Mouse (Mus musculus): ENCODE results near the gene Prss36. TPM values are rescaled to one million over a fixed set of nuclear protein-coding genes. Genes with fewer than 3 reads are reported as not detected.
"Not testable (repeated sequence)": the region's sequence is repeated elsewhere in the genome, so short reads cannot be mapped to it uniquely, and the experiment has no call there.

Prss36 gene
- polyA plus RNA-seq, 1 experiment from 2014 or later = 10.4 TPM

DNA sequence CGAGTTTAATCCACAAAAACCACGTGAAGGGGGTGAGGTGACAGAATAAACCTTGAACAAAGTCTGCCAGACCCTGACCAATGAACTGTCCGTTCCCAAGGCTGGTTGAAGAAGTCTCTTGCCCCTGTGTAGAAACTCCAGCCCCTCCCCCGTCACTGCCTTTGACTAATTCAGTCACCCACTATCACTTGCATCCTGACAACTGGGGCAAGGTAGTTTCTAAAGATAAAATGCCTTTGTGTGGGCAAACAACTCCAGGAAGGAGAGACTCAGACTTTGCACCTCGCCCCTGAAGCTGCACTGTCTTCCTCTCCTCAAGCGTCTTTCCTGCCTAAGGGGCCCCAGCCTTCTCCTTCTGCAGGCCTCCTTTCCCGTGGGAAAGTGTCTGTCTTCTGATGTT, 46.5 kb downstream of the Prss36 start:
- H3K9me3 ChIP-seq (ENCODE audit: control insufficient read depth, low read length) = no peaks in the 10 kb centered on the region
- H3K27me3 ChIP-seq (ENCODE audit: control insufficient read depth, insufficient read depth, low read length) = no peaks in the 10 kb centered on the region
- no peak for ATAC-seq (ENCODE audit: low FRiP score, low TSS enrichment)
- 50% methylated on average over 7 of the region's 7 CpGs for WGBS
- H3K4me1 ChIP-seq (ENCODE audit: control insufficient read depth, insufficient read depth, low read length) = peaks cover 7% of the 10 kb centered on the region; the same call in 1 of the 2 replicates
- no peak overlapping the region for H3K27ac ChIP-seq (replicated peaks; ENCODE audit: low read depth, low read length)
- H3K4me2 ChIP-seq (ENCODE audit: low read length) = no peak overlapping the region
- no peak for DNase-seq
- no peaks in the 10 kb centered on the region for H3K36me3 ChIP-seq (ENCODE audit: control insufficient read depth, insufficient read depth, low read length)
- H3K9ac ChIP-seq (replicated peaks; ENCODE audit: low read length) = no peak overlapping the region
- H3K4me3 ChIP-seq (replicated peaks; ENCODE audit: low read depth, low read length) = no peak overlapping the region

DNA sequence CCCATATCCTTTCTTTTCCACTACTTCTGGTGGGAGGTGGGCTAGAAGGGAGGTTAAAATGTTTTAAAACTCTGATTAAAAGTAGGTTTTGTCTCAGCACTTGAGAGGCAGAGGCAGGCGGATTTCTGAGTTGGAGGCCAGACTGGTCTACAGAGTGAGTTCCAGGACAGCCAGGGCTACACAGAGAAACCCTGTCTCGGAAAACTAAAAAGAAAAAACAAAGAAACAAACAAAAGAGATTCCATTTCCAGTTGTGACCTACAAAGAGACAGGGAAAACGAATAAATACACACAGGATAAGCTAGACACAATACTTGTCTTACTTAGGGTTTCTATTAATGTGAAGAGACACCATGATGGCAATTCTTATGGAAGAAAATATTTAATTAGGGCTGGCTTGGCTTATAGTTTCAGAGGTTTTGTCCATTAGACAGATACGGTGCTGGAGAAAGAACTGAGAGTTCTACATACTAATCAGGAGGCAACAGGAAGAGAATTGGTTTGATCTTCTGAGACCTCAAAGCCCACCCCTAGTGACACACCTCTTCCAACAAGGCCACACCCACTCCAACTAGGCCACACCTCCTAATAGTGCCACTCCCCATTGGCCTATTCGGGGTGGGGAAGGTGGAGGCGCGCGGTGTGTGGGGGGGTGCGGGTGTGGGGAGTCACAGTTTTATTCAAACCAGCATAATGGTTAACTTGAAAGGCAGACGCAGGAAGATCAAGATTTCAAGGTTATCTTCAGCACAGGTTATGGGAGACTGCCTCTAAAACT, 48.2 kb downstream of the Prss36 start:
- H3K36me3 ChIP-seq (ENCODE audit: control insufficient read depth, insufficient read depth, low read length) = peaks cover 4% of the 10 kb centered on the region; the same call in 1 of the 2 replicates
- 43% methylated on average over 10 of the region's 10 CpGs for WGBS
- H3K4me2 ChIP-seq (ENCODE audit: low read length) = no peak overlapping the region
- ATAC-seq (ENCODE audit: low FRiP score, low TSS enrichment) (no peak), DNase-seq (no peak)
- H3K9ac ChIP-seq (replicated peaks; ENCODE audit: low read length) = no peak overlapping the region
- H3K27me3 ChIP-seq (ENCODE audit: control insufficient read depth, insufficient read depth, low read length) = no peaks in the 10 kb centered on the region
- no peak overlapping the region for H3K4me3 ChIP-seq (replicated peaks; ENCODE audit: low read depth, low read length)
- H3K4me1 ChIP-seq (ENCODE audit: control insufficient read depth, insufficient read depth, low read length) = peaks cover 3% of the 10 kb centered on the region; the same call in 1 of the 2 replicates
- H3K9me3 ChIP-seq (ENCODE audit: control insufficient read depth, low read length) = no peaks in the 10 kb centered on the region
- H3K27ac ChIP-seq (replicated peaks; ENCODE audit: low read depth, low read length) = no peak overlapping the region

DNA sequence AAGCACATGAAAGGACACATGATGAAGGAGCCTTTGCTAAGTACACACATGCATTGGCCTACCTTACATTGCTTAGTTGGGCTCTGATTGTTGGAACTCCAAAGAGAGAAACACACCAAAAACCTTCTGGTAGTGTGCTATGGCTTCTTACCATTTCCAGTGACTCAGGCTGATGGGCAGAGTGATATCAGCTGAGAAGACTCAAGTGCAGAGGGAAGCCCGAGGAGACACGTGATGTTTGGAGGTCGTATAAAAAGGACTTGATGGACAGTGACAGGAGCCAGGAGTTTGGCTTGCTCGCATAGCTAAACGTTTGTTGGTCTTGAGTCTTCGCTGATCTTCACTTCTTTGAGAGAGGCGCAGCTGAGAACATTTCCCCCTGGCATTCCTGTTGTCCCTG, 49.0 kb downstream of the Prss36 start:
- H3K9ac ChIP-seq (replicated peaks; ENCODE audit: low read length) = no peak overlapping the region
- peaks cover 10% of the 10 kb centered on the region; the same call in 1 of the 2 replicates for H3K36me3 ChIP-seq (ENCODE audit: control insufficient read depth, insufficient read depth, low read length)
- H3K4me2 ChIP-seq (ENCODE audit: low read length) = no peak overlapping the region
- 92% methylated on average over 7 of the region's 7 CpGs for WGBS
- no peak for DNase-seq
- H3K4me3 ChIP-seq (replicated peaks; ENCODE audit: low read depth, low read length) = no peak overlapping the region
- no peak overlapping the region for H3K27ac ChIP-seq (replicated peaks; ENCODE audit: low read depth, low read length)
- no peaks in the 10 kb centered on the region for H3K27me3 ChIP-seq (ENCODE audit: control insufficient read depth, insufficient read depth, low read length)
- no peak for ATAC-seq (ENCODE audit: low FRiP score, low TSS enrichment)
- H3K4me1 ChIP-seq (ENCODE audit: control insufficient read depth, insufficient read depth, low read length) = peaks cover 3% of the 10 kb centered on the region; the same call in 1 of the 2 replicates
- no peaks in the 10 kb centered on the region for H3K9me3 ChIP-seq (ENCODE audit: control insufficient read depth, low read length)

DNA sequence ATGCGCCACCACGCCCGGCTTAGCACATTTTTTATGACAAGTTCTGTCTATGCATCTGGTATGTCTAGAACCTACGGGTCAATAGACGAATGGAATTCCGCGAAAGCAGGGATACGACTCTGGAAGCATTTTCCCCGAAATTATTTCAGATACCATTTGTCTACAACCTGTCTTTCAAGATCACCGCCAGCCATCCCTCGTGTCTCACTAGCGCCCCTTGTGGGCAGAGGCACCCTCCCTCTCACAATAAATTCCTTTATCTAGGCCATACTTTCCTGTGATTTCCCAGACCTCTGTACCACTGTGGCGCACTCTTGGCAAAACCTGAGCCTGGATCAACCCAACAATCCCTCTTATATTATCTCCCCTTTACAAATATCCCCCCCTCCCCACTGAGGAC, 50.1 kb downstream of the Prss36 start:
- no peak overlapping the region for H3K4me3 ChIP-seq (replicated peaks; ENCODE audit: low read depth, low read length)
- WGBS = 61% methylated on average over 13 of the region's 13 CpGs
- no peak overlapping the region for H3K9ac ChIP-seq (replicated peaks; ENCODE audit: low read length)
- DNase-seq (peak; percentile 64), ATAC-seq (ENCODE audit: low FRiP score, low TSS enrichment) (no peak)
- H3K4me1 ChIP-seq (ENCODE audit: control insufficient read depth, insufficient read depth, low read length) = peaks cover 3% of the 10 kb centered on the region; the same call in 1 of the 2 replicates
- no peaks in the 10 kb centered on the region for H3K9me3 ChIP-seq (ENCODE audit: control insufficient read depth, low read length)
- H3K27ac ChIP-seq (replicated peaks; ENCODE audit: low read depth, low read length) = no peak overlapping the region
- H3K27me3 ChIP-seq (ENCODE audit: control insufficient read depth, insufficient read depth, low read length) = no peaks in the 10 kb centered on the region
- H3K4me2 ChIP-seq (ENCODE audit: low read length) = no peak overlapping the region
- peaks cover 11% of the 10 kb centered on the region; the same call in 1 of the 2 replicates for H3K36me3 ChIP-seq (ENCODE audit: control insufficient read depth, insufficient read depth, low read length)

DNA sequence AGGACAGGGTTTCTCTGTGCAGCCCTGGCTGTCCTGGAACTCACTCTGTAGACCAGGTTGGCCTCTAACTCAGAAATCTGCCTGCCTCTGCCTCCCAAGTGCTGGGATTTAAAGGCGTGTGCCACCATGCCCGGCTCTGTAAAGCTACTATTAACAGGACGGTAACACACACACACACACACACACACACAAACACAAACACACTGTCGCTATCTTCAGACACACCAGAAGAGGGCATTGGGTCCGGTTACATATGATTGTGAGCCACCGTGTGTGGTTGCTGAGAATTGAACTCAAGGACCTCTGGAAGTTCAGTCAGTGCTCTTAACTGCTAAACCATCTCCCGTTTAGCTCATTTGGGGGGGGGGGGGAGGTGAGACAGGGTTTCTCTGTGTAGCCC, 50.6 kb downstream of the Prss36 start:
- WGBS = 68% methylated on average over 7 of the region's 7 CpGs
- peak; percentile 24 for ATAC-seq (ENCODE audit: low FRiP score, low TSS enrichment)
- H3K4me3 ChIP-seq (replicated peaks; ENCODE audit: low read depth, low read length) = peak overlapping the region; percentile 41

DNA sequence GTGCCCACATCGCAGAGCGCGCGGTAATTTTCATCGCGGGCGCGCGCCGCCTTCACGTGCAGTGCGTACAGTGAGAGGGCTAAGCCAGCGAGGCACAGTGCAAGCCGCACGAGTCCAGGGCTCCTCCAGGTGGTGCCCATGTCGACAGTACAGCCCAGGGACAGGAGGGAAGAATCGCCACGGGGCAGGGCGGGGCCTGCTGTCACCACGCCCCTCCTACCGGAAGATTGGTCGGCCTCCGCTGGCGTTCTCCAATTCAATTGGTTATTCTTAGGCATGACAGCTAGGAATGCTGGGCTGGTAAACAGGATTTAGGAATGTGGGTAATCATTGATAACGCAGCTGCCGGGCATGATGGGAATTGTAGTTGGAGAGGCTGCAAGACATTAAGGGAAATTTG, 51.1 kb downstream of the Prss36 start, which contains the start of the genes Gm21974 and Vkorc1:
TSS of gene Gm21974 (minus strand) at position 13 of the 400 bp plus-strand sequence.
TSS of gene Vkorc1 (minus strand) at position 176 of the 400 bp plus-strand sequence.
- Histone ChIP-seq H3K36me3 (ENCODE audit: control insufficient read depth, insufficient read depth, low read length) (peaks cover 16% of the 10 kb centered on the region), H3K9ac (replicated peaks; ENCODE audit: low read length) (peak within 1 kb of the TSS; percentile 64), H3K4me3 (replicated peaks; ENCODE audit: low read depth, low read length) (peak within 1 kb of the TSS; percentile 41), H3K27ac (replicated peaks; ENCODE audit: low read depth, low read length) (peak within 1 kb of the TSS; percentile 38), H3K27me3 (ENCODE audit: control insufficient read depth, insufficient read depth, low read length) (no peaks in the 10 kb centered on the region), H3K4me1 (ENCODE audit: control insufficient read depth, insufficient read depth, low read length) (peaks cover 3% of the 10 kb centered on the region; the same call in 1 of the 2 replicates), H3K4me2 (ENCODE audit: low read length) (peak within 1 kb of the TSS; percentile 70), H3K9me3 (ENCODE audit: control insufficient read depth, low read length) (no peaks in the 10 kb centered on the region)
- ATAC-seq (ENCODE audit: low FRiP score, low TSS enrichment) (peak; percentile 96), DNase-seq (peak; percentile 97)
- WGBS = under 1% methylated on average over 26 of the region's 26 CpGs

More for the DNA sequence above, 50.6 kb downstream of the Prss36 start:
- DNase-seq; H3K9me3 ChIP-seq (ENCODE audit: control insufficient read depth, low read length); H3K27me3 ChIP-seq (ENCODE audit: control insufficient read depth, insufficient read depth, low read length); H3K27ac ChIP-seq (replicated peaks; ENCODE audit: low read depth, low read length); H3K4me1 ChIP-seq (ENCODE audit: control insufficient read depth, insufficient read depth, low read length); H3K9ac ChIP-seq (replicated peaks; ENCODE audit: low read length): not testable (repeated sequence)
- Histone ChIP-seq H3K4me2 (ENCODE audit: low read length) (peak overlapping the region; percentile 70; the same call in 1 of the 2 replicates), H3K36me3 (ENCODE audit: control insufficient read depth, insufficient read depth, low read length) (peaks cover 11% of the 10 kb centered on the region; the same call in 1 of the 2 replicates)

DNA sequence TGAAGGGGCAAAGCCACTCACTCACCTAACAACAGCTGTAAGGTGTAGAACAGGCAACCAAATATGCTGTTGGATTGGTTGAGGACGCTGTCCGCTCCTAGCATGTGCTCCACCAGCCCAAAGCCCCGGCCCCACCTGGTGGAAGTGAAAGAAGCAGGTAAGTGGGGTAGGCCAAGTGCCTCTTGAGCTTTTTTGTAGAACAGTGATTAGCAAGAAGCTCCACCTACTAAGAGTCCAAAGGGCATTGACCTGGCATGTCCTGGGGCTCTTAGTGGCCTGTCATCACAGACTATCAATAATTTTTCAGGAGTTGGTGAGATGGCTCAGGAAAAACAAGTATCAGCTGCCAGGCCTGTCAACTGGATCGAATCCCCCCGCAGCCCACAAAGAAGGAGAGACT, 52.0 kb downstream of the Prss36 start:
- H3K4me2 ChIP-seq (ENCODE audit: low read length) = peak overlapping the region; percentile 70
- no peak overlapping the region for H3K27ac ChIP-seq (replicated peaks; ENCODE audit: low read depth, low read length)
- H3K9me3 ChIP-seq (ENCODE audit: control insufficient read depth, low read length) = no peaks in the 10 kb centered on the region
- peaks cover 3% of the 10 kb centered on the region; the same call in 1 of the 2 replicates for H3K4me1 ChIP-seq (ENCODE audit: control insufficient read depth, insufficient read depth, low read length)
- H3K27me3 ChIP-seq (ENCODE audit: control insufficient read depth, insufficient read depth, low read length) = no peaks in the 10 kb centered on the region
- 86% methylated on average over 5 of the region's 5 CpGs for WGBS
- DNase-seq = no peak
- H3K9ac ChIP-seq (replicated peaks; ENCODE audit: low read length) = peak overlapping the region; percentile 64; the same call in 1 of the 2 replicates
- no peak for ATAC-seq (ENCODE audit: low FRiP score, low TSS enrichment)
- peaks cover 25% of the 10 kb centered on the region for H3K36me3 ChIP-seq (ENCODE audit: control insufficient read depth, insufficient read depth, low read length)
- peak overlapping the region; percentile 41; the same call in 1 of the 2 replicates for H3K4me3 ChIP-seq (replicated peaks; ENCODE audit: low read depth, low read length)

DNA sequence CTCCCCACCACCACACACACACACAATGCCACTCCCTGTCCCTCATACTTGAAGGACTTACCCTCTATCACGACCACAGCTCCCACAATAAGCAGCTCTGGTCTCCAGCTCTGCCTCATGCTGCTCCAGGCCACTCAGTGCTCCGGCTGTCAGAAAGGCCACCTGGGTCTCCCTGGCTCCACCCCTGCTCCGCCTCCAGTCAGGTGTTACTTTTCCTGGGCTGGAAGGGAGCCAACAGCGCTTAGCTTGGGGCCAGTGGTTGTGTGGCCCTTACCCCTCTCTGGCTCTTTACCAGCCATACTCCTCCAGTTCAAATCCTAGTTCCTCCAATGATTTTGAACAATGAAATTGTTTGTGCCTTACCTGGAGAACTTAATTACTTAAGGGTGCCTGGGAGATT, 55.7 kb downstream of the Prss36 start, which contains the start of gene Prss53:
TSS of gene Prss53 (minus strand) at position 173 of the 400 bp plus-strand sequence.
- no peak for ATAC-seq (ENCODE audit: low FRiP score, low TSS enrichment)
- peaks cover 3% of the 10 kb centered on the region; the same call in 1 of the 2 replicates for H3K4me1 ChIP-seq (ENCODE audit: control insufficient read depth, insufficient read depth, low read length)
- WGBS = 38% methylated on average over 4 of the region's 4 CpGs
- H3K27me3 ChIP-seq (ENCODE audit: control insufficient read depth, insufficient read depth, low read length) = no peaks in the 10 kb centered on the region
- no peak for DNase-seq
- H3K4me3 ChIP-seq (replicated peaks; ENCODE audit: low read depth, low read length) = no peak within 1 kb of the TSS
- peaks cover 62% of the 10 kb centered on the region for H3K36me3 ChIP-seq (ENCODE audit: control insufficient read depth, insufficient read depth, low read length)
- H3K4me2 ChIP-seq (ENCODE audit: low read length) = no peak within 1 kb of the TSS
- no peaks in the 10 kb centered on the region for H3K9me3 ChIP-seq (ENCODE audit: control insufficient read depth, low read length)
- no peak within 1 kb of the TSS for H3K27ac ChIP-seq (replicated peaks; ENCODE audit: low read depth, low read length)
- no peak within 1 kb of the TSS for H3K9ac ChIP-seq (replicated peaks; ENCODE audit: low read length)
